Mouse (Mus musculus): ENCODE results near the gene Lrig1.

- no peak for TF ChIP-seq CTCF (IDR thresholded peaks at IDR 0.05; ENCODE audit: insufficient read depth, low read length)
- no peak for TF ChIP-seq POLR2A (IDR thresholded peaks at IDR 0.05; ENCODE audit: borderline replicate concordance, extremely low read depth, low read depth, low read length)
Observed at GRCm38 (mm10) chr6:94645723-94646122, 54.2 kb downstream of the Lrig1 start.
